Mouse (Mus musculus): ENCODE data around the gene Hexa. TPM values are rescaled to one million over a fixed set of nuclear protein-coding genes. Genes with fewer than 3 reads are reported as not detected.

Hexa gene
- polyA plus RNA-seq, 1 experiment from 2014 or later, result 64.1 TPM

DNA sequence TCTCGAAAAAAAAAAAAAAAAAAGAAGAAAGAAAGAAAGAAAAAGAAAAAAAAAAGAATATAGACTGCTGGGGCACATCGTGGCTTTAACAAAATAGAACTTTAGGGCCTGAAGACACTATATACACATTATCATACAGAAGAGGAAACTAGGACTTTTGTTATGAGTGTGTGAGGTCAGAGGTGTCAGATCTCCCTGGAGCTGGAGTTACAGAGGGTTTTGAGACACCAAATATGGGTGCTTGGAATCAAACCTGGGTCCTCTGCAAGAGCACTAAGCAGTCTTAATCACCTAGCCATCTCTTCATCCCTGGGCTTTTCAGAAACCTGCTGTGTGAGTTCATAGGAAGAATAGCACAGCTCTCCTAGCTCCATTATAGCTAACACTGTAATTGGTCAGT, 5.9 kb upstream of the Hexa start:
- Histone ChIP-seq H3K4me3 (no peak overlapping the region), H3K27ac (no peak overlapping the region), H3K4me2 (replicated peaks) (no peak overlapping the region), H3K36me3 (no peaks in the 10 kb centered on the region), H3K4me1 (no peaks in the 10 kb centered on the region), H3K27me3 (no peaks in the 10 kb centered on the region), H3K9ac (no peak overlapping the region), H3K9me3 (no peaks in the 10 kb centered on the region)
- no peak for ATAC-seq (ENCODE audit: insufficient number of reproducible peaks, insufficient read depth, low FRiP score, low TSS enrichment)
- 74% methylated on average over 2 of the region's 2 CpGs for WGBS

- Histone ChIP-seq H3K36me3 (no peaks in the 10 kb centered on the region), H3K4me3 (no peak overlapping the region), H3K4me2 (replicated peaks) (no peak overlapping the region), H3K27ac (no peak overlapping the region), H3K9me3 (no peaks in the 10 kb centered on the region), H3K27me3 (no peaks in the 10 kb centered on the region), H3K4me1 (no peaks in the 10 kb centered on the region), H3K9ac (no peak overlapping the region)
- no peak for ATAC-seq (ENCODE audit: insufficient number of reproducible peaks, insufficient read depth, low FRiP score, low TSS enrichment)
- WGBS, result 69% methylated on average over 4 of the region's 4 CpGs
Measured at GRCm38 (mm10) chr9:59533889-59534288, 5.5 kb upstream of the Hexa start.

GRCm38 (mm10) chr9:59537651-59538050, 1.7 kb upstream of the Hexa start:
- H3K4me1 ChIP-seq, result peaks cover 13% of the 10 kb centered on the region
- H3K4me2 ChIP-seq (replicated peaks), result no peak overlapping the region
- H3K27me3 ChIP-seq, result no peaks in the 10 kb centered on the region
- H3K36me3 ChIP-seq, result no peaks in the 10 kb centered on the region
- no peak overlapping the region for H3K4me3 ChIP-seq
- 81% methylated on average over 3 of the region's 3 CpGs for WGBS
- no peak for ATAC-seq (ENCODE audit: insufficient number of reproducible peaks, insufficient read depth, low FRiP score, low TSS enrichment)
- no peaks in the 10 kb centered on the region for H3K9me3 ChIP-seq
- H3K27ac ChIP-seq, result no peak overlapping the region
- H3K9ac ChIP-seq, result no peak overlapping the region

- no peaks in the 10 kb centered on the region for H3K27me3 ChIP-seq
- H3K4me1 ChIP-seq, result peaks cover 13% of the 10 kb centered on the region
- no peak overlapping the region for H3K9ac ChIP-seq
- no peaks in the 10 kb centered on the region for H3K9me3 ChIP-seq
- H3K36me3 ChIP-seq, result no peaks in the 10 kb centered on the region
- no peak overlapping the region for H3K4me3 ChIP-seq
- H3K4me2 ChIP-seq (replicated peaks), result no peak overlapping the region
- WGBS, result 95% methylated on average over 6 of the region's 6 CpGs
- no peak for ATAC-seq (ENCODE audit: insufficient number of reproducible peaks, insufficient read depth, low FRiP score, low TSS enrichment)
- H3K27ac ChIP-seq, result no peak overlapping the region
Measured at GRCm38 (mm10) chr9:59541617-59542016, 2.3 kb downstream of the Hexa start.

DNA sequence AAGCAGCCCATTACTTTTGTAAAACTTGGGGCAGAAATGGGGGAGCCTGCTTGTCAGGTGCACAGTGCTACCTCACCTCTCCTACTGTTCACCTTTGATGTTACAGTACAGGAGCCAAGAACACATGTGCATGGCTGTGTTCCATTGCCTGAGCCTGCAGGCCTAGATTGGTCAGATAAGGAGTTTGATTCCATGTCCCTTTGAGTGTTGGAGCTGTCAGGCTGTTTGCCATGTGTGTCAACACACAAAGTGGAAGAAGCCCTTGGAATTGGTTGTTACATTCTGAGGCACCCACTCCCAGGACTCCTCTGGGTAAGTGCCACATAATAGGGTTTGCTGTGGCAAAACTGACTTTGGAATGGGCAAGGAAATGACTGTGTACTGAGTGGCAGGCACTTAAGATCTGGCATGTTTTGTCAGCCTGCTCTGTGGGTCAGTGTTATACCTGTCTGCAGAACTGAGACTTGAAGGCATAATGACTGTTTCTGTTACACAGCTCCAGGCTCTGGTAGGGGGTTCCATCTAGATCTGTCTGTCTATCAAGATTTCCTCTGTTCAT, 3.5 kb downstream of the Hexa start:
- no peaks in the 10 kb centered on the region for H3K9me3 ChIP-seq
- ATAC-seq (ENCODE audit: insufficient number of reproducible peaks, insufficient read depth, low FRiP score, low TSS enrichment), result no peak
- H3K27me3 ChIP-seq, result no peaks in the 10 kb centered on the region
- H3K4me3 ChIP-seq, result no peak overlapping the region
- no peak overlapping the region for H3K9ac ChIP-seq
- peaks cover 13% of the 10 kb centered on the region for H3K4me1 ChIP-seq
- no peaks in the 10 kb centered on the region; the same call in 1 of the 2 replicates for H3K36me3 ChIP-seq
- no peak overlapping the region for H3K27ac ChIP-seq
- no peak overlapping the region for H3K4me2 ChIP-seq (replicated peaks)

DNA sequence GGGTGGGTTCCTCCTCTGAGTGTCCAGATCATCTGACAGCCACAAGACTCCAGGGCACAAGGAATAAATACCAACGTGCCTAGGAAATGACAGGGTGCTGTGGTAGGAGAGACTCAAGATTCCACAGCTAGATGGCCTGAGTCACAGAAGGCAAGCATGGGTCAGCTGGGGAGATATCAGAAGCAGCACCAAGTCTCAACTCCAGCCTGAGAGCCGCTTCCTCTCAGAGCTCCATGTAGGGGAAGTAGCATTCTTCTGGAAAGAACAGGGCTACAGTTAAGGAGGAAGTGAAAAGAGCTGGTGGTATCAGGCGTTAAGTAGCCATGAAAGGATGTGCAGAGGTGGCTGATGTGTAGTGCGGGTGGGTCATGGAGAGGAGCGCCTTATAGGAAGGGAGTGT, 5.4 kb downstream of the Hexa start:
- WGBS, result 79% methylated on average over 5 of the region's 5 CpGs

GRCm38 (mm10) chr9:59547869-59548268, 8.5 kb downstream of the Hexa start:
- Histone ChIP-seq H3K4me2 (replicated peaks) (no peak overlapping the region), H3K4me3 (no peak overlapping the region), H3K27me3 (no peaks in the 10 kb centered on the region), H3K9ac (no peak overlapping the region), H3K27ac (no peak overlapping the region), H3K4me1 (no peaks in the 10 kb centered on the region; the same call in 1 of the 2 replicates), H3K36me3 (no peaks in the 10 kb centered on the region; the same call in 1 of the 2 replicates), H3K9me3 (no peaks in the 10 kb centered on the region)
- no peak for ATAC-seq (ENCODE audit: insufficient number of reproducible peaks, insufficient read depth, low FRiP score, low TSS enrichment)
- 93% methylated on average over 1 of the region's 1 CpGs for WGBS

More for the DNA sequence above, 5.4 kb downstream of the Hexa start:
- Histone ChIP-seq H3K27ac (no peak overlapping the region), H3K4me3 (no peak overlapping the region), H3K9ac (no peak overlapping the region), H3K36me3 (no peaks in the 10 kb centered on the region; the same call in 1 of the 2 replicates), H3K4me1 (peaks cover 13% of the 10 kb centered on the region), H3K9me3 (no peaks in the 10 kb centered on the region), H3K4me2 (replicated peaks) (no peak overlapping the region), H3K27me3 (no peaks in the 10 kb centered on the region)
- no peak for ATAC-seq (ENCODE audit: insufficient number of reproducible peaks, insufficient read depth, low FRiP score, low TSS enrichment)

- ATAC-seq (ENCODE audit: insufficient number of reproducible peaks, insufficient read depth, low FRiP score, low TSS enrichment), result no peak
- no peak overlapping the region for H3K4me3 ChIP-seq
- no peaks in the 10 kb centered on the region for H3K9me3 ChIP-seq
- H3K27me3 ChIP-seq, result no peaks in the 10 kb centered on the region
- no peak overlapping the region for H3K9ac ChIP-seq
- 58% methylated on average over 2 of the region's 2 CpGs for WGBS
- no peaks in the 10 kb centered on the region for H3K4me1 ChIP-seq
- H3K4me2 ChIP-seq (replicated peaks), result no peak overlapping the region
- peaks cover 4% of the 10 kb centered on the region for H3K36me3 ChIP-seq
- no peak overlapping the region for H3K27ac ChIP-seq
Measured at GRCm38 (mm10) chr9:59548961-59549487, 9.7 kb downstream of the Hexa start.

GRCm38 (mm10) chr9:59550077-59550476, 10.7 kb downstream of the Hexa start:
- Histone ChIP-seq H3K4me3 (no peak overlapping the region), H3K27ac (no peak overlapping the region), H3K27me3 (no peaks in the 10 kb centered on the region), H3K9me3 (no peaks in the 10 kb centered on the region), H3K9ac (no peak overlapping the region), H3K36me3 (peaks cover 10% of the 10 kb centered on the region), H3K4me2 (replicated peaks) (no peak overlapping the region), H3K4me1 (no peaks in the 10 kb centered on the region)
- 88% methylated on average over 4 of the region's 4 CpGs for WGBS
- ATAC-seq (ENCODE audit: insufficient number of reproducible peaks, insufficient read depth, low FRiP score, low TSS enrichment), result no peak

DNA sequence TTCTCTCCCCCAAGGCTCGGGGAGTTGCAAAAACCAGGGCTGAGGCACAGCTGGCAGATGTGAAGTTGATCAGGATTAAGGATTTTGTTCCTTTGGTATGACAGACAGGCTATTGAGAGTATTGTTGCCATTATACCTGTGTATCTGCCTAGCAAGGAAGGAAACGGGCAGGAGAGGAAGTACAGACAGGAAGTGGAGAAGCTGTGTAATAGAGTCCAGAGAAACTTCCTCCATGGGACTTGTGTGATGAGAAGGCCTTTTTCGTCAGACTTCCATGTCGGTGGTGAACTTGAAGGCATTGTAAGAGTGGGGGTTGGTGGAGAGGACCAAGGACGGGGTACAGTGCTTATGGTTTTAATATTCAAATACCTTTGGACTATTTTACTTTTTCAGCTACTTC, 11.7 kb downstream of the Hexa start:
- no peak for ATAC-seq (ENCODE audit: insufficient number of reproducible peaks, insufficient read depth, low FRiP score, low TSS enrichment)
- peaks cover 14% of the 10 kb centered on the region for H3K36me3 ChIP-seq
- H3K4me3 ChIP-seq, result no peak overlapping the region
- H3K4me1 ChIP-seq, result no peaks in the 10 kb centered on the region
- 78% methylated on average over 5 of the region's 5 CpGs for WGBS
- H3K4me2 ChIP-seq (replicated peaks), result no peak overlapping the region
- no peak overlapping the region for H3K9ac ChIP-seq
- H3K9me3 ChIP-seq, result no peaks in the 10 kb centered on the region
- H3K27me3 ChIP-seq, result no peaks in the 10 kb centered on the region
- no peak overlapping the region for H3K27ac ChIP-seq

DNA sequence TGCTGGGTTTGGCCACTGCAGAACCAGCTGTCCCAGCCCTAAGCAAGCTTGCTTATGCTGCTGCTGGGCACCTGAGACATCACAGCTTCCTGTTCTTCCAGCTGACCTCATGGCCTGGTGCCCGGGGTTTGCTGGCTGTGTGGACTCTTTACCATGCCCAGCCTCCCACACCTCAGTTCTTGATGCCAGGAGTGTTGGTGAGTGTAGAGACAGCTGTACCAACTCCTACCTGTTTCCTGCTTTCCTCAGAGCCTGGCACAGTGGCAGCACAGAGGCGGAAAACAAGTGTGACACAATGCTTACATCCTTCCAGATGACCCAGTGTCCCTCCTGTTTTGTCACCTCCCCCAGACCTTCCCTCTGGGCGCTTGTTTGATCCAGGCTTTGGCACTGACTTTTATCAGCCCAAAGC, 12.3 kb downstream of the Hexa start:
- Histone ChIP-seq H3K36me3 (peaks cover 14% of the 10 kb centered on the region), H3K27me3 (no peaks in the 10 kb centered on the region), H3K9ac (no peak overlapping the region), H3K4me2 (replicated peaks) (no peak overlapping the region), H3K9me3 (no peaks in the 10 kb centered on the region), H3K4me1 (no peaks in the 10 kb centered on the region), H3K27ac (no peak overlapping the region), H3K4me3 (no peak overlapping the region)
- no peak for ATAC-seq (ENCODE audit: insufficient number of reproducible peaks, insufficient read depth, low FRiP score, low TSS enrichment)
- 71% methylated on average over 3 of the region's 3 CpGs for WGBS

DNA sequence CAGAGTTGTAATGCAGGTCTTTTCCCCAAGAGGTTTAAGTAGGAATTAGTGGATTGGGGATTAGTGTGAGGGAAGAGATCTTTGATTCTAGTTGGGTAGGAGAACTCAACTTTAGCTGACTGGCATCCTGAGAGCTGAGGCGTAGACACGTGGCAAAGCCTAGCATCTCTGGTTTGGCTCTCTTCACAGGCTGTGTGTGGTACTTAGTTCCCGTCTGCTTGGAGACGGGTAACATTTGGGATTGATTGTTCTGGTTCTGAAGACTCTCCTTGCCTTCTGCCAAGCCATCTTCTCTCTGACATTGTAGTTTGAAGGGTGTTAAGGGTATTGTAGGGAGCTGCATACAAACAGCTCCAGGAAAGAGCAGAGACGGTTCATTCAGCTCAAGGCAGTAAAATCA, 13.3 kb downstream of the Hexa start:
- Histone ChIP-seq H3K27ac (no peak overlapping the region), H3K27me3 (no peaks in the 10 kb centered on the region), H3K9ac (no peak overlapping the region), H3K4me2 (replicated peaks) (no peak overlapping the region), H3K9me3 (no peaks in the 10 kb centered on the region), H3K4me1 (no peaks in the 10 kb centered on the region), H3K4me3 (no peak overlapping the region), H3K36me3 (peaks cover 22% of the 10 kb centered on the region)
- 87% methylated on average over 5 of the region's 5 CpGs for WGBS
- ATAC-seq (ENCODE audit: insufficient number of reproducible peaks, insufficient read depth, low FRiP score, low TSS enrichment), result no peak

All from embryonic facial prominence, embryonic 12.5 days (tissue).